Mouse (Mus musculus): ENCODE results near the gene B4galt5.

The B4galt5 gene

DNA sequence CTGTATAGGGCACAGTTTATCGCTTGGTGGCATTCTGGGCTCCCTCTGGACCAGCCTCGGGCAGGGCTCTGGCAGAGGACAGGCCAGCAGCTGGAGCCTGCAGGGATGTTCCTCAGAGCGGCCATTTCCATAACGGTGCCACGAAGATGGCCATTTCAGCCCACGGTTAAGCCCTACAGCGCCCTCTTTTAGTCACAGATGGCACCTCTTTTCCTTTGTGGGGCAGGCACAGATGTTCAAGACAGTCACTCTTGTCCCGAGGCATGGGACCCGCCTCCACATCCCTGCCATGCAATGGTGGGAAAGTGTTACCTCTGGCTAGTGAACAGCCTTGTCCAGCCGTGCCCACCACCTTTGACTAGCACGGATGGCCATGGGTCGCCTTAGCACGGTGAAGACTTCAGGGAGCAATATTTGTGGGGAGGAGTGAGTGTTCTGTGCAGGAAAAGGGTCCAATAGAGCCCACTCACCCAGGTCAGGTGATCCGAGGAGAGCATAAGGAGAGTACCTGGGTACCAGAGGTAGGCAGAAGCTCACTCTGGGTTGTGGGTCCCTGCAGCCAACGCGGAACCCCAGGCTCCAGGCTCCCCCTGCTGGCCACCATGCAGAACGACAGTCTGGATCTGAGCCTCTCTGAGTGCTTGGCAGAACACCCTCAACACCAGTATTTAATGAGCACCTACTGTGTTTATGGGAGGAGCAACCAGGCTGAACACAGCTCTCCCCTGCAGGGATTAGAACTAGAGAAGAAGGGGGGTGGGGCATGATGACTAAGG, 70.0 kb downstream of the B4galt5 start:
- DNase-seq (ENCODE audit: low read depth, low spot score): peak; percentile 88

DNA sequence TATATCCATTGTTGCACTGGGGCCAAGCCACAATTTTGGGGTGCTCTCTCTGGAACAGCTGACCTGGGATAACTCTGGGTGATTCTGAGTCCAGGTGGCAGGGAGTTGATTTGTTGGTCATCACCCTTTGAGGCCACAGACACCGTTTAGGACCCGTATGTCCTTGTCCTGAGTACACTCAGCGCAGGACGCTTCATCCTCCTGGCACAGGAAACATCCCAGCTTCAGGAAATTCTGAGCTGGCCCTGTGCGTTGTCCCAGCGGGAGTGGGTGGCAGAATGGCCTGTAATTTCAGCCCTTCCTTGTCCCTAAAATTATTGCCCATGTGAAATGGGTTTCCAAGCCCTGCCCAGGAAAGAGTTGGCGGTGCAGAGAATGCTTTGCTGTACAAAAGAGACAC, 71.0 kb downstream of the B4galt5 start:
- DNase-seq (ENCODE audit: low read depth, low spot score): no peak

GRCm38 (mm10) chr2:167277026-167277425, 72.0 kb downstream of the B4galt5 start:
- DNase-seq (ENCODE audit: low read depth, low spot score): no peak

DNA sequence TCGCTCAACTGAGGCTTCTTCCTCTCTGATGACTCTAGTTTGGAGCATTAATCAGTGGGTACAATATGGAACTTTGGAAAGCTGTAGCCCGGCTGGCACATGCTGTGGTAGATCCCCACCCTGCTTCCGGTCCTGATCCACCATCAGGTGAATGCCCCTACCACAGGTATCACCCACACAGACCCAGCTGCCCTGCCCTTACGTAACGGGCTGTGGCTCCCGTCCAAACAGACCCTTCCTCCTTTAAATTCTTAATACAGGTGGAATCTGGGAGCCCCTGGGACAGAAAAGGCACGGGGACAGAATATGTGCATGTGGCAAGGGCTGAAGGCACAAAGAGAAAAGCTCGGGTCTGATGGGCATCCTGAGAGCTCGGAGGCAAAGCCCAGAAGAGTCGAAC, 73.1 kb downstream of the B4galt5 start:
- DNase-seq (ENCODE audit: low read depth, low spot score): no peak

GRCm38 (mm10) chr2:167274713-167275465, 74.1 kb downstream of the B4galt5 start:
- no peak for DNase-seq (ENCODE audit: low read depth, low spot score)

DNA sequence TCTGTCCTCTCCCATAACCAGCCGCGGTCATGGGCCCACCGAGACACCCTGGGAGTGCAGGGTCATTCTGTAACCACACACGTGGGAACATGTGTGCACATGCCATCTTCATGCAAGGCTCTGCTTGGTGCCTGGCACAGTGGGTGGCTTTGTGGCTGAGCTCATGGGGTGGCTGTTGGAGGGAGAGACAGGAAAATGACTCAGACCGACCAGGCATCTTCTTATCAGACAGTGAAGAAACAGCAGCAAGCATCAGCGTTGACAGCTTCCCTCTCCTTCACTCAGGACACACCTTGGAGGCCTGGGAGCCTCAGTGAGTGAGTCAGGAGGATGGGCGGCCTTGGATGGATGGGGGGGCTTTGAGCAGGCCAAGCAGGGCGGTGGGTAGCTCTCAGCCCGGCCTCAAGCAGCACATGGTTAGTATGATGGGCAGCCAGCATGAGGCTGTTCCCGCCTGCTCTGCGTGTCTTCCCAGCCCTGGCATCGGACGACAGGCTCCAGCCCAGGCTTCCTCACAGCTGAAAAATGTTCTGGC, 75.7 kb downstream of the B4galt5 start:
- DNase-seq (ENCODE audit: low read depth, low spot score): no peak

- DNase-seq (ENCODE audit: low read depth, low spot score): peak; percentile 39
These were observed 76.3 kb downstream of the B4galt5 start for GRCm38 (mm10) chr2:167272706-167273105.

GRCm38 (mm10) chr2:167271121-167271521, 77.9 kb downstream of the B4galt5 start:
- no peak for DNase-seq (ENCODE audit: low read depth, low spot score)

- DNase-seq (ENCODE audit: low read depth, low spot score): no peak
These were observed 78.5 kb downstream of the B4galt5 start for GRCm38 (mm10) chr2:167270496-167270895.

DNA sequence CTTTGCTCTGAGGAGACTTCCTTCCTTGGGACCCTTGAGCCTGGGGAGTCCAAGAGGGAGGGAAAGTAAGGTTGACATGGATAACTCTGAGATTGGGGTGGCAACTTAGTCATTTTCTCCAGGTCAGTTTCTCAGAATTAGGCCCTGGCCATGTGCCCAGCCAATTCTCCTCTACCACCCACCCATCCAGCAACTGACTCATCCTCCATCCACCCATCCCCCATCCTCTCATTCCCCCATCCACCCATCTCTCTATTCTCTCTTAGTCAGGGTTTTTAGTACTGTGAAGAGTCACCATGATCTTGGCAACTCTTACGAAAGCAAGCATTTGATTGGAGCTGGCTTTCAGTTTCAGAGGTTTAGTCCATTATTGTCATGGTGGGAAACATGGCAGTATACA, 80.3 kb downstream of the B4galt5 start:
- no peak for DNase-seq (ENCODE audit: low read depth, low spot score)

- no peak for DNase-seq (ENCODE audit: low read depth, low spot score)
These were observed 80.6 kb downstream of the B4galt5 start for GRCm38 (mm10) chr2:167268411-167268690.

GRCm38 (mm10) chr2:167267531-167268410, 81.2 kb downstream of the B4galt5 start:
- DNase-seq (ENCODE audit: low read depth, low spot score): no peak

DNA sequence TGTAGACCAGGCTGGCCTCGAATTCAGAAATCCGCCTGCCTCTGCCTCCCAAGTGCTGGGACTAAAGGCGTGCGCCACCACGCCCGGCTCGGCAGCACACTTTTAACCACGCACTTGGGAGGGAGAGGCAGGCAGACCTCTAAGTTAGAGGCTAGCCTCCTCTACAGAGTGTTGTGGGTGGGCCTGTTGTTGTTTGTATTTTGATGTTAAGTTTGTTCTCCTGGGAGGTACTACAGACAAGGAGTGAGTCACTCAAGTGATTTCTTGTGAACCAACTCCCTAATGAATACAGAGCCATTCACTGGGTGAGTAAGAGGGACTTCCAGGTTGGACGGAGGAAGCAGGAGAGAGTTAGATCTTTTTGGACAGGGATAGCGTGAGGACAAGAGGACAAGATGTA, 82.8 kb downstream of the B4galt5 start:
- DNase-seq (ENCODE audit: low read depth, low spot score): peak; percentile 91

GRCm38 (mm10) chr2:167265806-167266205, 83.2 kb downstream of the B4galt5 start:
- DNase-seq (ENCODE audit: low read depth, low spot score): peak; percentile 89

- DNase-seq (ENCODE audit: low read depth, low spot score): no peak
These were observed 84.0 kb downstream of the B4galt5 start for GRCm38 (mm10) chr2:167265021-167265420.

- DNase-seq (ENCODE audit: low read depth, low spot score): no peak
These were observed 85.1 kb downstream of the B4galt5 start for GRCm38 (mm10) chr2:167263931-167264330.

GRCm38 (mm10) chr2:167263040-167263810, 85.8 kb downstream of the B4galt5 start:
- DNase-seq (ENCODE audit: low read depth, low spot score): peak; percentile 94

GRCm38 (mm10) chr2:167262433-167262832, 86.5 kb downstream of the B4galt5 start:
- DNase-seq (ENCODE audit: low read depth, low spot score): no peak

DNA sequence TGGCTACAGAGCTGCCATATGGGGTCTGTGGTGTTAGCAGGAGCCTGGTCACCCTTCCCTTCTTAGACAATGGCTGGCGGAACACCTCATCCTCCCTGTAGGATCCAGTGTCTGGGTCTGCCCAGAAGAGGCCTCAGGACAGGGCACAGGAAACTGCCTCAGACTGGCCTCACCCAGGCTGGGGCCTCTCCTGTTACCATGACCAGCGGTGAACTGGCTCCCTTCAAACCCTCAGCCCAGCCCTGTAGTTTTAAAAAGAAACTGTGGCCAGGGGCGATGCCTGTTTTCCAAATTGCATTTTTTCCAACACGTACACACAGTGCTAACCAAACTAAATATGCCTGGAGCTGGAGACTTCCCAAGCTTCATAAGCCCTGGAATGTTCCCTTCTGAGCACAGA, 87.9 kb downstream of the B4galt5 start:
- no peak for DNase-seq (ENCODE audit: low read depth, low spot score)

DNA sequence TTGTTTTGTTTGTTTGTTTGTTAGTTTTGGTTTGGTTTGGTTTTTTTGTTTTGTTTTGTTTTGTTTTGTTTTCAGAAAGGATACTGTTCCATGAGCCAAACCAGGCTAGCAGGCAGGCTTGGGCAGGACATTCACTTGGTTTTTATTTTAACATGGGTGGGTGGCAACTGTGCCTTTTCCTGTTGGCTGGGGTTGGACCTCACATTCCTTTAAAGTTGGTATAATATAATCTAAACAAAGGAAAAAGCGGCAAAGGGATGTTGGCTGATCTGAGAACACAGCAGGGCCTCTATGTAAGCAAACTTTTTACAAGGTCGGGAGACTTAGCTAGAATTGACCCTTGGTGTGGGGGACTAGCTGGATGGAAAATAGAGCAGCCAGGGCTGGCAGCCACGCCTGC, 91.2 kb downstream of the B4galt5 start:
- DNase-seq (ENCODE audit: low read depth, low spot score): no peak

GRCm38 (mm10) chr2:167254808-167255207, 94.2 kb downstream of the B4galt5 start:
- no peak for DNase-seq (ENCODE audit: low read depth, low spot score)

All from R1 (cell line).